Mouse (Mus musculus) cerebral cortex, adult 2 months (tissue): Measurements from ENCODE around the gene Pwp1.

Source experiments
- WGBS: fragments of 180-500 bp; shearing (Covaris S2); methylation state at CpG from one replicate; pipeline ENCODE4 v1.1.7; 2018; 5-methylcytosine and 5-hydroxymethylcytosine counted together

The Pwp1 gene

GRCm38 (mm10) chr10:85829085-85829853 lies at the start of gene Pwp1:
TSS of gene Pwp1 (plus strand) at chr10:85829494.
- WGBS, result under 1% methylated on average over 49 of the region's 49 CpGs

- 92% methylated on average over 1 of the region's 3 CpGs for WGBS
These were observed 7.1 kb upstream of the Pwp1 start for GRCm38 (mm10) chr10:85822143-85822696.

GRCm38 (mm10) chr10:85823752-85824151 lies 5.5 kb upstream of the Pwp1 start:
- 79% methylated on average over 1 of the region's 1 CpGs for WGBS

GRCm38 (mm10) chr10:85828722-85829084 lies 591 bp upstream of the Pwp1 start:
- WGBS, result 49% methylated on average over 5 of the region's 5 CpGs

GRCm38 (mm10) chr10:85846105-85846862 lies 17.0 kb downstream of the Pwp1 start:
- 84% methylated on average over 4 of the region's 4 CpGs for WGBS

- under 1% methylated on average over 55 of the region's 55 CpGs for WGBS
These were observed 42.6 kb downstream of the Pwp1 start for GRCm38 (mm10) chr10:85871698-85872478.

- WGBS, result 3% methylated on average over 5 of the region's 5 CpGs
These were observed 43.1 kb downstream of the Pwp1 start for GRCm38 (mm10) chr10:85872479-85872773.

GRCm38 (mm10) chr10:85873861-85874544 lies 44.7 kb downstream of the Pwp1 start:
- 79% methylated on average over 13 of the region's 13 CpGs for WGBS

GRCm38 (mm10) chr10:85875812-85876211 lies 46.5 kb downstream of the Pwp1 start:
- 91% methylated on average over 5 of the region's 5 CpGs for WGBS

GRCm38 (mm10) chr10:85879886-85880486 lies 50.7 kb downstream of the Pwp1 start:
- 92% methylated on average over 8 of the region's 8 CpGs for WGBS

GRCm38 (mm10) chr10:85916498-85917309 lies 87.4 kb downstream of the Pwp1 start, which contains the start of gene Prdm4:
TSS of gene Prdm4 (minus strand) at chr10:85917142.
- WGBS, result under 1% methylated on average over 90 of the region's 90 CpGs

- 1% methylated on average over 23 of the region's 23 CpGs for WGBS
These were observed 98.6 kb downstream of the Pwp1 start, which contains the start of gene Ascl4 for GRCm38 (mm10) chr10:85927676-85928445. TSS of gene Ascl4 (plus strand) at chr10:85927681.

- whole genome bisulfite sequencing, result under 1% methylated on average over 63 of the region's 63 CpGs
These were observed 99.4 kb downstream of the Pwp1 start for GRCm38 (mm10) chr10:85928499-85929207.

GRCm38 (mm10) chr10:85929208-85929591 lies 99.9 kb downstream of the Pwp1 start:
- 34% methylated on average over 11 of the region's 11 CpGs for WGBS

GRCm38 (mm10) chr10:85929962-85930361 lies 100.7 kb downstream of the Pwp1 start:
- 94% methylated on average over 11 of the region's 11 CpGs for WGBS

- WGBS, result 95% methylated on average over 6 of the region's 6 CpGs
These were observed 107.1 kb downstream of the Pwp1 start for GRCm38 (mm10) chr10:85936280-85936965.
